Mouse (Mus musculus) lung, adult 2 months (tissue): ENCODE measurements around the gene Il4i1. TPM values are rescaled to one million over a fixed set of nuclear protein-coding genes. Genes with fewer than 3 reads are reported as not detected.

ENCODE experiments used
- DNase-seq: peaks from one replicate; pipeline ENCODE4 v3.0.0; 2022
- H3K4me1 ChIP-seq: fragments of 200-500 bp; 2 replicates; pipeline ENCODE4 v1.6.1; 2011; ENCODE audit warnings: low read length; ENCODE audit not compliant: control insufficient read depth, insufficient read depth
- H3K4me3 ChIP-seq: fragments of 200-500 bp; replicated peaks from 2 replicates; pipeline ENCODE3; 2011; ENCODE audit warnings: low read depth, mild to moderate bottlenecking, control low read depth, low read length; ENCODE audit errors: extremely low read depth
- CTCF ChIP-seq: fragments of 200-500 bp; IDR thresholded peaks from 2 replicates; pipeline ENCODE4 v1.5.1; 2011; ENCODE audit warnings: mild to moderate bottlenecking, low read length, control low read depth; ENCODE audit not compliant: insufficient read depth
- POLR2A ChIP-seq: fragments of 200-500 bp; IDR thresholded peaks from 2 replicates; pipeline ENCODE4 v1.6.1; 2011; ENCODE audit warnings: low read depth, mild to moderate bottlenecking, control low read depth, low read length, borderline replicate concordance; ENCODE audit errors: extremely low read depth
- WGBS: fragments of 180-500 bp; shearing (Covaris S2); methylation state at CpG from one replicate; pipeline ENCODE4 v1.1.7; 2018; 5-methylcytosine and 5-hydroxymethylcytosine counted together
- polyA plus RNA-seq: library from polyadenylated mRNA; depleted of rRNA; stranded (reverse); fragments of >200 nt; gene quantifications from 2 replicates; pipeline ENCODE4 v1.2.3, GENCODE M21; 2012

The Il4i1 gene
- polyA plus RNA-seq, 1 experiment, result 7.6 TPM

DNA sequence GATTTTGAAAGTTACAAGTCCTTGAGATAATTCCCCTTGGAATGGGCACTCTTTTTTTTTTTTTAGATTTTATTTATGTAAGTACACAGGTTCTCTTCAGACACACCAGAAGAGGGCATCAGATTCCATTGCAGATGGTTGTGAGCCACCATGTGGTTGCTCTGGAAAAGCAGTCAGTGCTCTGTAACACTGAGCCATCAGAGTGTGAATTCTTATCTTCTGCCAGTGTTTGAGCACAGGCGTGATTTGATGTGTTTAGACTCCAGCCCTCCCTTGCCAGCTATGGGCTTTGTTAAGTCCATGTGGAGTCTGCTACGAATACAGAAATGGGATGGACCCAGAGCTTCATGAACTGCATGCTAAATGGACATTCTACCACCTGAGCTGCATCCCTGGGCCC is 2.0 kb downstream of the Il4i1 start:
- no peak for TF ChIP-seq POLR2A
- no peak for TF ChIP-seq CTCF
- no peak overlapping the region for H3K4me3 ChIP-seq
- 14% methylated on average over 2 of the region's 2 CpGs for WGBS
- no peak for DNase-seq
- H3K4me1 ChIP-seq, result peaks cover 18% of the 10 kb centered on the region

DNA sequence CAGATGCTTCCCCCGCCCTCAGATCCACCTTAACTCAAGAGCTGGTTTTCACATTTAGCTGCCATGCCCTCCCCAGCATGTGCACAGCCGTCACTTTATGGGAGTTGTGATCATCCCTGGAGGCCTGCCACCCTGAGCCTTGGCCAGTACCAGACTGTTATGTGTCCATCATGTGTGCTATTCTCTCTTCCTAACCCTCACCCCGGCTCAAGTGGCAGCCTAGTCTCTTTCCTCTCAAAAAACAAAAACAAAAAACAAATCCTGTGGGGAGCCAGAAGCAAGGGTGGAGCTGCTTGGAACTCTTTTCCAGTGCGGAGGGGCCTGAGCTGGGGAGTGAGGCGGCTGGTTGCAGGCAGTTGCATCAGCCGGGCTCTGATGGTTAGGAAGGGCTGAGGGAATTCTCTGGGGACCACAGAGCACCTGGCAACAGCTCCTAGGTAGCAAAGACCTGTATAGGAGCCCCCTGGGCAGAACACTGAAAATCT is 2.6 kb downstream of the Il4i1 start:
- peak; percentile 56 for DNase-seq

DNA sequence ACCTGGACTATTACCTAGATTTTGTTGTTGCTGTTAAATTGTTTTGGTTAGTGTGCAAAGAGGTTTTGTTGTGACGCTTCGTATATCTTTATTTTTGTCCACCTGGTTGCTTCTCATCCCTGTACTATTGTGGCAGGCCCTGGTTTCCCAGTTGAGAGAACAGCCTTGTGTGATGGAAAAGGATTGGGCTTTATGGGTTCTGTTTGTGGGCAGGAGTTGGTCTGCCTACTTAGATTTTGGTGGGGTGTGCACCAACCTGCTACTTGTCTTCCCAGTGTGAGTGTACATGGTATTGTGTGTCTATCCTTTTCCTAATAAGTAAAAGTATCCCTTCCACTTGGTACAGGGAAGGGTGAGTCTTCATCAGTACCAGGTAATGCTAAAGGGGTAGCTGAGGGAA is 3.2 kb downstream of the Il4i1 start:
- H3K4me3 ChIP-seq, result no peak overlapping the region
- 87% methylated on average over 2 of the region's 2 CpGs for WGBS
- peaks cover 18% of the 10 kb centered on the region for H3K4me1 ChIP-seq
- TF ChIP-seq POLR2A, result no peak
- no peak for TF ChIP-seq CTCF
- DNase-seq, result no peak

More for the DNA sequence above, 2.6 kb downstream of the Il4i1 start:
- H3K4me3 ChIP-seq, result no peak overlapping the region
- no peak for TF ChIP-seq CTCF
- no peak for TF ChIP-seq POLR2A
- WGBS, result 27% methylated on average over 6 of the region's 6 CpGs
- peaks cover 18% of the 10 kb centered on the region for H3K4me1 ChIP-seq

DNA sequence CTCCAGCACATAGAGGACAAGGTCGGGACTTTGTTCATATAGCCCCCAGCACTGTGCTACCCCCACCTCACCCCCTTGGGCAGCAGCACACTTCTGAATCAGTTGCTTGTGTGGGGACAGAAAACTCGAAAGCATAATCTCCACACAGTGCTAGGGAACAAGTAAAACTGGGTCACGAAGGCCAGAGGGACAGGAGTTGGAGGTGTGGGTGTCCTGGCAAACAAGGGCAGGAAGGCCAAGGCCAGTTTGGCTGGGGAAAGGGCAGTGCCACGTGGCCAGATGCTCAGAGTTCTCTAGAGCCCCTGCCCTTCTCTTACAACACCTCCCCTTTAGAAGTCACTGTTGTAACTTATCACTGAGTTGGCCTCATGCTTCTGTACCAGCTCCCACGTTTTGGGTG is 3.7 kb downstream of the Il4i1 start:
- 30% methylated on average over 5 of the region's 5 CpGs for WGBS
- TF ChIP-seq POLR2A, result no peak
- no peak for TF ChIP-seq CTCF
- peak; percentile 7 for DNase-seq
- Histone ChIP-seq H3K4me3 (no peak overlapping the region), H3K4me1 (peaks cover 18% of the 10 kb centered on the region)

DNA sequence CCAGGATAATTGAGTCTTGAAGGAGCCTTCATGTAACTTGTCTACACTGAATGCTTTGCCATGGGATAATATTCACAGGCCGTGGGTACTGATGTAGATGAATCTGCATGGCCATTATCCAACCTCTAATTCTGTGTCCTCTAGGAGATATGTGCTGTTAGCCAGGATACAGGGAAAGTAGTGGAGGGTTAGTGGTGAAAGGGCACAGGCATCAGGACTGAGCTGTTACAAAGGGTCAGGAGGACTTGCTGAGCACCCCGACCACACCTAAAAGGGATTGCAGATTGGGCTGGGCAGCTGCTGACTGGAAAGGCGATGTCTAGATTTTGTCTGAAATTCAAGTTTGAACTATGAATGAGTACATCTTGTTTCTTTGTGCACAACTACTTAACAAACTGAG is 4.3 kb downstream of the Il4i1 start:
- TF ChIP-seq CTCF (no peak), POLR2A (no peak)
- Histone ChIP-seq H3K4me3 (no peak overlapping the region), H3K4me1 (peaks cover 15% of the 10 kb centered on the region)
- 77% methylated on average over 3 of the region's 3 CpGs for WGBS
- DNase-seq, result no peak

DNA sequence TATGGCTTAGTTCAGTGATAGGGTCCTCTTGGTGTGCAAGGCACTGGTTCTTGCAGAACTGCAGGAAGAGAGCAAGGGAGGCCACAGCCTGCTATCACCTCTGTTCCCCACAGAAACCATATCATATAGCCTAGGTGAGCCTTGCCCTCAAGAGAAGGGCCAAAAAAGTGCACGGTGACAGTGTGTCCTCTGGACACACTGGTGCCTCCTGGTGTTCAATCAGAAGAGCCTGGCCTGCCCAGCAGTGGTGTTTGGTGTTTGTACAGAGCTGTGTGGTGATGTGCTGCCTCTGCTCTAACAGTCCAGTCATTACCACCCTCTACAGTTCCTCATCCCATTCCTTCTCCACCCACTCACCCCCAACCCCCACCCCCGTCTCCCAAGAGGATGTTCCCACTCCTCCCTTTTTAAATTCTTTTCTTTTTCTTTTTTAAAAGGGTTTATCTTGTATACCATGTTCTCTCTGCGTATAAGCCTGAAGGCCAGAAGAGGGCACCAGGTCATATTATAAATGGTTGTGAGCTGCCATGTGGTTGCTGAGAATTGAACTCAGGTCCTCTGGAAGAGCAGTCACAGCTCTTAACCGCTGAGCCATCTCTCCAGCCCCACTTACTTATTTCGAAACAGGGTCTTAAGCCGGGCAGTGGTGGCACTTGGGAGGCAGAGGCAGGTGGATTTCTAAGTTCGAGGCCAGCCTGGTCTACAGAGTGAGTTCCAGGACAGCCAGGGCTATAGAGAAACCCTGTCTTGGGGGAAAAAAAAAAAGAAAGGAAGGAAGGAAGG is 5.7 kb downstream of the Il4i1 start:
- DNase-seq, result peak; percentile 4
- Histone ChIP-seq H3K4me1 (peaks cover 15% of the 10 kb centered on the region), H3K4me3 (no peak overlapping the region)
- TF ChIP-seq CTCF (peak; percentile 21; the same call in 1 of the 2 replicates), POLR2A (no peak)
- 65% methylated on average over 7 of the region's 7 CpGs for WGBS

DNA sequence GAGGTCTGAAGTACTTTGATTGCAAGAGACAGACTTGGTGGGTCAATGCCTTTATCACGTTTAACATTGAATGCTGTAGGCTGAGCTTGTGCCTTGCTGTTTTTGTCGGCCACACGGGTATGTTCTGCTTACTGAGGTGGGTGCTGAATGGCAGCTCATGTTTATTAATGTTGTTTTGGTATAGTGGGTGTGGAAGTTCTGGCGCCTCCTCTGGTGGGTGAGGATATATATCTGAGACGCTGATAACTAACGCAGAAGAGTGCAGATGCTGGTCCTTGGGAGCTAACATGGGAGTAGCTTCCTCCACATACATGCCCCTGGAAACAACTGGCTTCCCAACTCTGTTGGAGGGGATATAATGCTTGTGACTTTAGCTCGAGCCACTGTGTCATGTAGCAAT is 7.2 kb downstream of the Il4i1 start:
- Histone ChIP-seq H3K4me3 (no peak overlapping the region), H3K4me1 (peaks cover 8% of the 10 kb centered on the region)
- WGBS, result 38% methylated on average over 7 of the region's 7 CpGs
- TF ChIP-seq CTCF (no peak), POLR2A (no peak)
- no peak for DNase-seq

DNA sequence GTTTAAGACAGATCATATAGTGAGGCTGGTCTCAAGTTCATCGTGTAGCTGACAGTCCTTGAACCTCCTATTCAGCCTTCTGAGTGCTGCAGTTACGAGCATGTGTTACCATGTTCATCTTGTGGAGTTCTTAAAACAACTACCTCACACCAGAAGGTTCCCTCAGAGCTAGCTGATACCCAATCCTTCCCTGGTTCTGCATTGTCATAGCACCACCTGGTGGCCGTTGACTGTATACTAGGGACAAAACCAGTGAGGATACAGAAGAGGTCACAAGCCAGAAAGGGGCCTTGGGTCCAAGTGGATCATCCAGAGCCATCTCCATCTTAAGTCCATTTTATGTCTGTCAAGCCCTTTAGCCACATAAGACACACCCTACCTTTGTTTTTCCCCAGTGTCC is 8.7 kb downstream of the Il4i1 start:
- Histone ChIP-seq H3K4me3 (no peak overlapping the region), H3K4me1 (peaks cover 4% of the 10 kb centered on the region)
- 7% methylated on average over 3 of the region's 3 CpGs for WGBS
- no peak for TF ChIP-seq POLR2A
- TF ChIP-seq CTCF, result peak; percentile 60
- DNase-seq, result peak; percentile 75

DNA sequence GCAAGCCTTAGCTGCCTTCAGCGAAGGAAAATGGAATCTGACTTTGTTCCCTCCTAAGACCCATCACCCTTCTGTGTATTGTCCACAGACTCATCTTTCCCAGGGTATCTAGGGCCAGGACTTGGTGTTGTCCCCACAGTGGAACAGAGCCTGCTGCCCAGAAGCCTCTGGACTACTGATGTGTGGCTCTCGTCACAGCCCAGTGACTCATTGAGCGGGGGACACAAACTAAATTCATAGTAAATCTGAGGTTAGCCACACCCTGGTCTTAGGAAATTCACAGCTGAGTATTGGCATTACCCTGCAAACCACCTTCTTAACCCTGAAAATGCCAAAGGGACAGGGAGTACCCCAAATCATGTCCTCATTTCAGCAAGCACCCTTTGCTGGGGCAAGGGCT is 10.6 kb downstream of the Il4i1 start:
- no peak overlapping the region for H3K4me3 ChIP-seq
- no peak for TF ChIP-seq CTCF
- TF ChIP-seq POLR2A, result no peak
- 68% methylated on average over 3 of the region's 3 CpGs for WGBS

DNA sequence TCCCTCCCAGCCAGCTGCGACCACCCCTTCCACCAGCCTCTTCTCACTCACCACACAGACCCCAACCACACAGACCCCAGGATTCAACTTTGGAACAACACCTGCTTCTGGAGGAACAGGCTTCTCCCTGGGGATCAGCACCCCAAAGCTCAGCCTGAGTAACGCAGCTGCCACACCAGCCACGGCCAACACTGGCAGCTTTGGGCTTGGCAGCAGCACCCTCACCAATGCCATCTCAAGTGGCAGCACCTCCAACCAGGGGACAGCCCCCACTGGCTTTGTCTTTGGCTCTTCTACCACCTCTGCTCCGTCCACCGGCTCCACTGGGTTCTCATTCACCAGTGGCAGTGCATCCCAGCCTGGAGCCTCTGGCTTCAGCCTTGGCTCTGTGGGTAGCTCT is 12.5 kb downstream of the Il4i1 start:
- DNase-seq, result no peak
- H3K4me3 ChIP-seq, result no peak overlapping the region
- TF ChIP-seq CTCF (no peak), POLR2A (no peak)
- 93% methylated on average over 5 of the region's 5 CpGs for WGBS
- H3K4me1 ChIP-seq, result no peaks in the 10 kb centered on the region; the same call in 1 of the 2 replicates

More for the DNA sequence above, 10.6 kb downstream of the Il4i1 start:
- DNase-seq, result no peak
- no peaks in the 10 kb centered on the region; the same call in 1 of the 2 replicates for H3K4me1 ChIP-seq
